Mouse (Mus musculus) limb, embryonic 11.5 days (tissue): Measurements from ENCODE around the gene Hoxb1. TPM values are rescaled to one million over a fixed set of nuclear protein-coding genes. Genes with fewer than 3 reads are reported as not detected.

Experiments used
- ATAC-seq: fragments of 200-750 bp; cut with Nextera tagmentation; 2 replicates; pipeline ENCODE4 v1.8.0; 2017; ENCODE audit warnings: low read depth; ENCODE audit not compliant: insufficient number of reproducible peaks, low FRiP score, low TSS enrichment
- DNase-seq: peaks from one replicate; pipeline ENCODE4 v3.0.0-alpha.2; 2015; ENCODE audit warnings: low spot score
- H3K27ac ChIP-seq: fragments of 300-500 bp; sonication (generic); replicated peaks from 2 replicates; pipeline ENCODE4 v1.5.1; 2014; ENCODE audit warnings: low read depth, mild to moderate bottlenecking, low read length
- H3K27me3 ChIP-seq: fragments of 300-500 bp; sonication (generic); 2 replicates; pipeline ENCODE4 v1.6.1; 2014; ENCODE audit warnings: mild to moderate bottlenecking, low read length, mixed read lengths; ENCODE audit not compliant: control insufficient read depth, insufficient read depth
- H3K36me3 ChIP-seq: fragments of 300-500 bp; sonication (generic); 2 replicates; pipeline ENCODE4 v1.6.1; 2014; ENCODE audit warnings: mild to moderate bottlenecking, low read length, moderate library complexity, mixed read lengths; ENCODE audit not compliant: control insufficient read depth, insufficient read depth
- H3K4me1 ChIP-seq: fragments of 300-500 bp; sonication (generic); 2 replicates; pipeline ENCODE4 v1.6.1; 2014; ENCODE audit warnings: low read length, mixed read lengths; ENCODE audit not compliant: control insufficient read depth, insufficient read depth
- H3K4me2 ChIP-seq: fragments of 300-500 bp; sonication (generic); 2 replicates; pipeline ENCODE4 v1.6.1; 2014; ENCODE audit warnings: low read depth, mild to moderate bottlenecking, moderate library complexity; ENCODE audit not compliant: severe bottlenecking
- H3K4me3 ChIP-seq: fragments of 300-500 bp; sonication (generic); 2 replicates; pipeline ENCODE4 v1.5.1; 2014; ENCODE audit warnings: low read depth, low read length
- H3K9ac ChIP-seq: fragments of 300-500 bp; sonication (generic); 2 replicates; pipeline ENCODE4 v1.6.1; 2014; ENCODE audit warnings: mild to moderate bottlenecking, low read length
- H3K9me3 ChIP-seq: fragments of 300-500 bp; sonication (generic); 2 replicates; pipeline ENCODE4 v1.6.1; 2016; ENCODE audit warnings: low read length; ENCODE audit not compliant: control insufficient read depth
- WGBS: fragments of 180-500 bp; shearing (Covaris S2); extraction: QIAGEN DNeasy Blood & Tissue Kit; methylation state at CpG from one replicate; pipeline ENCODE4 v1.1.7; 2014; 5-methylcytosine and 5-hydroxymethylcytosine counted together
- polyA plus RNA-seq: library from polyadenylated mRNA; unstranded; fragments of >200 nt; fragmentation: Nextera tagmentation; extraction: Ambion mirVana; gene quantifications from 2 replicates; pipeline ENCODE4 v1.2.1, GENCODE M21; 2014

Gene Hoxb1
- polyA plus RNA-seq, 1 experiment from 2014 or later: not detected

DNA sequence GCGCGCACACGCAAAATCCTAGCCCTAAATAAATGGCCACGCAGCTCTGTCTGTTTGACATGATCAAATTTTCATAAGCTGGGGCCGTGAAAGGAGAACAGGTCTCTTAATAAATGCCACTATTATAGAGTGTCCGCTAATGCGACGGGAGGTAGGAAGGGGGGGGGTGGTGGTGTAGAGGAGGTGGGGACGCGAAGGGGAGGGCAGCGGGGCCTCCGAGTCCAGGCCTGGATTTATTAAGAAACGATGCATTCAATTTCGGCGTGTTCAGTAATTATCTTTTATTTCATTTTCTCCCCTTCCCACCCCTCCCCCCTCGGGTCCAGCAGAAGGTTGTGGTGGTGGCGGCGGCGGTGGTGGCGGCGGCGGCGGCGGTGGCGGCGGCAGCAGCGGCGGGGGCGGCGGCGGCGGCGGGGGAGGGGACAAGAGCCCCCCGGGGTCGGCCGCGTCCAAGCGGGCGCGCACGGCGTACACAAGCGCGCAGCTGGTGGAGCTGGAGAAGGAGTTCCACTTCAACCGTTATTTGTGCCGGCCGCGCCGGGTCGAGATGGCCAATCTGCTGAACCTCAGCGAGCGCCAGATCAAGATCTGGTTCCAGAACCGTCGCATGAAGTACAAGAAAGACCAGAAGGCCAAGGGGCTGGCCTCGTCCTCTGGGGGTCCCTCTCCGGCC, 20.2 kb upstream of the Hoxb1 start:
- ATAC-seq (no peak), DNase-seq (peak; percentile 61)
- peak overlapping the region; percentile 30; the same call in 1 of the 2 replicates for H3K9ac ChIP-seq
- H3K9me3 ChIP-seq: no peaks in the 10 kb centered on the region
- H3K4me2 ChIP-seq: peak overlapping the region; percentile 56
- WGBS: 2% methylated on average over 37 of the region's 56 CpGs
- peaks cover 83% of the 10 kb centered on the region for H3K27me3 ChIP-seq
- H3K4me3 ChIP-seq: peak overlapping the region; percentile 16
- H3K27ac ChIP-seq: no peak overlapping the region; the same call in 1 of the 2 replicates
- peaks cover 43% of the 10 kb centered on the region for H3K4me1 ChIP-seq
- no peaks in the 10 kb centered on the region for H3K36me3 ChIP-seq

DNA sequence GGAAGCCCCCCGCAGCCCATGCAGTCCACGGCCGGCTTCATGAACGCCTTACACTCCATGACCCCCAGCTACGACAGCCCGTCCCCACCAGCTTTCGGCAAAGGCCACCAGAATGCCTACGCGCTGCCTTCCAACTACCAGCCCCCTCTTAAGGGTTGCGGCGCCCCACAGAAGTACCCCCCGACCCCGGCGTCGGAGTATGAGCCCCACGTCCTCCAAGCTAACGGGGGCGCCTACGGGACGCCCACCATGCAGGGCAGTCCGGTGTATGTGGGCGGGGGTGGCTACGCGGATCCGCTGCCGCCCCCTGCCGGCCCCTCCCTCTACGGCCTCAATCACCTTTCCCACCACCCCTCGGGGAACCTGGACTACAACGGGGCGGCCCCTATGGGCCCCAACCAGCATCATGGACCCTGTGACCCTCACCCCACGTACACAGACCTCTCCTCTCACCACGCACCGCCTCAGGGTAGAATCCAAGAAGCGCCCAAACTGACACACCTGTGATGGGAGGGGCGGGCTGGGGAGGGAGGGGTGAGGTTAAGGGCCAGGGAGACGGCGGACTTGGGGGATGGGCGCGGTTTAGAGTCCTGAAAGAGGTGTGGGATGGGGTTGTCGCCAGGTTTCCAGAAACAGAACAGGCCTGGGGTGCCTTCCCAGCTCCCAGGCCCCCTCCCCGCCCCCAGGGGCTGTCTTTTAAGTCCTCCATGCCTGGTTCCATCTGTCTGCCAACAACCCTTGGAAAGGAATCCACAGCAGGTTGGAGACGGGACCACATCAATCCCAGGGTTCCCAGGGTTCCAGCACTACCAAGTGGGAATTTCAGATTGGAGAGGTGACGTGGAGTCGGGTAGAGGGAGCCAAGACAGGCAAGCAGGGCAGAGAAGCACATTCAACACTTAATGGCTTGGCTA, 19.4 kb upstream of the Hoxb1 start:
- ATAC-seq: no peak
- Histone ChIP-seq H3K4me2 (peak overlapping the region; percentile 56), H3K36me3 (no peaks in the 10 kb centered on the region), H3K4me1 (peaks cover 39% of the 10 kb centered on the region), H3K27ac (peak overlapping the region; percentile 52; the same call in 1 of the 2 replicates), H3K9ac (peak overlapping the region; percentile 30; the same call in 1 of the 2 replicates), H3K27me3 (peaks cover 82% of the 10 kb centered on the region), H3K9me3 (no peaks in the 10 kb centered on the region), H3K4me3 (peak overlapping the region; percentile 16)
- WGBS: 4% methylated on average over 42 of the region's 45 CpGs
- peak; percentile 53 for DNase-seq

DNA sequence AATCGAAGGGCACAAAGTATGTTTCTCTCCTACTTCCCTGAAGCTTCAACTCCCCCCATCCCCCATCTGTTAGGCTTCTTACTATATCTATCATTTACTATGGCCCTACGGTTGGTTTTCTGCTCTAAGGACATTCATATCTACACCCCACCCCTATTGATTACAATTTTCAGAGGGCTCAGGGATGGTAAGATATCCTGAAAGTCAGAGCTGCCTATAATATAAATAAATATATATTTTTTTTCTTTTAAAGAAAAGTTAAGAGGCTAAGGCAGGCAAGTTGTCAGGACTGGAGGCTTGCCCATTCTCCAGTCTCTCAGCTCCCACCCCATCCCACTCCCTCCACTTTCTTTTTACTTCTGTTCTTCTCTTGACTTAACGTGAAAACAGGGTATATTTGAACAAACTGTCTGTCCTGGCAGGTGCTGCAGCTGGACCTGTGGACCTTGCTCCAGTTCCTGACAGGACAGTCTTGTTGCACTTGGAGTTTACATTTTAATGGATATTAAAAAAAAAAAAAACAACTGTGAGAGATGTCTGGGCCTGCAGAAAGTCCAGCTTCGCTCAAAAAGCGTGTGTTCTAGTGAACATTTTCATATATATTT, 18.5 kb upstream of the Hoxb1 start:
- Histone ChIP-seq H3K4me3 (no peak overlapping the region), H3K27ac (no peak overlapping the region), H3K27me3 (peaks cover 81% of the 10 kb centered on the region), H3K4me1 (peaks cover 33% of the 10 kb centered on the region), H3K9ac (no peak overlapping the region), H3K36me3 (no peaks in the 10 kb centered on the region), H3K9me3 (no peaks in the 10 kb centered on the region), H3K4me2 (no peak overlapping the region)
- ATAC-seq (no peak), DNase-seq (peak; percentile 40)
- 40% methylated on average over 5 of the region's 5 CpGs for WGBS

DNA sequence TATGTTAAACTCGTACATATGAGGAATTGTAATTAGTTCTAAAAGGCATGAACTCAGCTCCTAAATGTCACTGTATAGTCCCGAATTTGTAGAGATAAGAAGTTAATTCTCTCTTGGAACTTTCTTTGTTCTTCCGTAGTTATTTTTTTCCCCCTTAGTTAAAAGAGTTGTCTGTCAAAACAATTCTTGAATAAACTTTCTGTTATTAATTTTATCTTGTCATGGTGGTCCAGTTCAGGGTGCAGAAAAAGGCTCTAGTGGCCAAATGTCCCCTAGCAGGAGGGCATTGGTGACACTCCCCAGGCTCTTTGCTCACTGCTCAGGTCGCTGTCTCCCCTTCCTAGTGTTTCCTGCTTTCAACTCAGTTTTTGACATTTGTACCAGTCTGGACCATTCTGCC, 17.8 kb upstream of the Hoxb1 start:
- ATAC-seq: no peak
- Histone ChIP-seq H3K4me2 (peak overlapping the region; percentile 24; the same call in 1 of the 2 replicates), H3K4me1 (peaks cover 34% of the 10 kb centered on the region), H3K27ac (no peak overlapping the region), H3K36me3 (no peaks in the 10 kb centered on the region), H3K27me3 (peaks cover 76% of the 10 kb centered on the region), H3K9ac (no peak overlapping the region), H3K9me3 (no peaks in the 10 kb centered on the region), H3K4me3 (no peak overlapping the region)
- 9% methylated on average over 4 of the region's 4 CpGs for WGBS
- no peak for DNase-seq

DNA sequence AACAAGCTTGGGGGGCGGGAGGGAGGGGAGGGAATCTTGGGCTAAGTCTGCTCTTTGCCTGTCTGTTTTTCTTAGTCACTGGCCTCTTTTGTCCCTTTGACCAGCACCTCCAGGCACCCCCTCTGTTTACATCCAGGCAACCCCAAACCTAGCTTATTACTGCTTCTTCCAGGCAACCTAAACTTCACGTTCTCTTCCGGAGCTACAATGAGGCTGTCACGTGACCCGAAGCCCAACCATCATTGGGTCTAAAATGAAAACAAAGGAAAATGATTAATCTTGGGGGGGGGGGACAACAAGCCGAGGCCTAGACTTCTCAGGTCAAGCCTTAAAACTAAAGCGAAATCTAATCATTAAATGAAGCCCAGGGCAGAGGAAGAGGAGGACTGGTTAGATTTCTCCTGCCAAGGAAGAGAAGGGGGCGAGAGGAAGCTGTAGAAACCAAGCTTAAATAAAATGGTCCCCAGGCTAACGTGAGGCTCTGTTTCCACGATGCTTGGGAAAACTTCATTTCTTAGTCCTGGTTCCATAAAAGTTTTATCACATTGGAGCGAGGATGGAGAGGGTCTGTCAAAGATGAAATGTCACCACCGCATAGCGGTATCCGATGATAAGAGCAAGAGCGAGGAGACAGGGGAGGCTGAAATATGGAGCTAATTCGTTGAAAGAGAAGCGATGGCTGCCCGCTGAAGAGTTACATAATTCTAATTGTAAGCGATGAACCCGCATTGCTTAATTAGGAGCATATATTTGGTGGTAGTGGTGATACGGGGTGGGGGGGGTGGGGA, 17.2 kb upstream of the Hoxb1 start:
- Histone ChIP-seq H3K9ac (no peak overlapping the region), H3K27ac (no peak overlapping the region), H3K4me2 (peak overlapping the region; percentile 24; the same call in 1 of the 2 replicates), H3K4me1 (peaks cover 37% of the 10 kb centered on the region), H3K9me3 (no peaks in the 10 kb centered on the region), H3K27me3 (peaks cover 75% of the 10 kb centered on the region), H3K4me3 (no peak overlapping the region), H3K36me3 (no peaks in the 10 kb centered on the region)
- 6% methylated on average over 21 of the region's 21 CpGs for WGBS
- ATAC-seq: no peak
- peak; percentile 55 for DNase-seq

DNA sequence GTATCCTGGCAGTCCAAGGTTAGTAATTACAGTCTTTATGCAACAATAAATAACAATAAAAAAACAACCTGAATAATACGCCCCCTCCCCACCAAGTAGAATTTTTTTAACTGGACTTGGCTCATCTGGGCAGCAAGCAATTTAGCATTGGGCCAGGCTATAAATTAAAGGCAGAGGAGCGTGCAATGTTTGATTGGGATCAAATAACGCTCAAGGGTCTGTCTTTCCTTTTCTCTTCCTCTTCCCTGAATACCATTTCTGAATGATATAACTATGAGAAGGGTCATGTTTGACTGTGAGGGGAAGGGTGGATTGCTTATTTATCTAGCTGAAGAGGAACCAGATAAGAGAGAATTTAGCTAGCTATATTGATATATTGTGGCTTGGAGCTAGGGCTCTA, 16.6 kb upstream of the Hoxb1 start:
- 16% methylated on average over 3 of the region's 3 CpGs for WGBS
- Histone ChIP-seq H3K36me3 (no peaks in the 10 kb centered on the region), H3K9me3 (no peaks in the 10 kb centered on the region), H3K27ac (no peak overlapping the region), H3K4me3 (no peak overlapping the region), H3K4me1 (peaks cover 36% of the 10 kb centered on the region), H3K27me3 (peaks cover 68% of the 10 kb centered on the region), H3K4me2 (no peak overlapping the region), H3K9ac (no peak overlapping the region)
- DNase-seq (no peak), ATAC-seq (no peak)

DNA sequence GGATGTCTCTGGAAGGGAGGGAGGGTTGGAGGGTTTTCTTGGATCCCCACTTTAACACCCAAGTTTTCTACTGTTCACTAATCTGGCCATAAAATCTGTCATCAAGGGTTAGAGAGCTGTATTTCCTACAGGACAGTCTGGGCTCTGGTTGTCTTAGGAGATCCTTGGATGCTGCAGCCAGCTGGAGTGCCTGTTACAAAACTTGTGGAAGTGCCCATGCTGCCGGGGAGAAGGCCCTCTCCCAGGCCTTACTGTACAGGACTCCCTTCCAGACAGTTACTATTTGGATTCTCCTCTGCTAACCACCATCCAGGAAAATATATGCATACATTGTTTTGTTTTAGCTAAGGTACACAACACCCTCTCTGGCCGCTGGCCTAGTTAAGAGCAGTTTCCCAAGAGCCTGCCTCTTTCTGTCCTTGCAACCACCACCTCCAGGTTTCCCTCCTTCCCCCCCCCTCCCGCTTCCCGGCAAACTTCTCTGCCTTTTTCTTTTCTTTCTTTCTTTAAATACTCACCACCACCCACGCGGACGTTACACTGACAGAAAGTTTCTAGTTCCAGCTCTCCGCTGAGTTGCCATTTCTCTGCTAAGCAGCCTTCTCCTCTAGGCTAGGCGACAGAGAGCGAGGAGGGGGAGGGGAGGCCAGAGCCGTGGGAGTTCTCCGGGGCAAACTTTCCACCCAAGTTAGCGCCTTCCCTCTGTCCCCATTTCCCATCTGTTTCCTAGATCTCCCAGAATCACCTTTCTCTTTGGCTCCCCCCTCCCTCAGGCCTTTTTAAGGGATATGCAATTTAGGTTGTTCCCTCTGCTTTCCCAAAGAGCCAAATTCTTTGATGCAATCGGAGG, 15.8 kb upstream of the Hoxb1 start:
- H3K4me1 ChIP-seq: peaks cover 30% of the 10 kb centered on the region
- H3K27me3 ChIP-seq: peaks cover 61% of the 10 kb centered on the region
- no peak overlapping the region for H3K27ac ChIP-seq
- ATAC-seq: no peak
- no peaks in the 10 kb centered on the region for H3K9me3 ChIP-seq
- H3K36me3 ChIP-seq: no peaks in the 10 kb centered on the region
- H3K4me2 ChIP-seq: no peak overlapping the region; the same call in 1 of the 2 replicates
- H3K9ac ChIP-seq: no peak overlapping the region
- no peak overlapping the region for H3K4me3 ChIP-seq
- peak; percentile 71 for DNase-seq
- 4% methylated on average over 14 of the region's 14 CpGs for WGBS
